Mouse (Mus musculus): Measurements from ENCODE around the gene Ccno.

GRCm38 (mm10) chr13:112967267-112967666 is 20.3 kb upstream of the Ccno start:
- TF ChIP-seq CTCF (conservative IDR thresholded peaks at IDR 0.05; ENCODE audit: low read length), result no peak
- TF ChIP-seq NANOG (IDR thresholded peaks at IDR 0.05; ENCODE audit: borderline replicate concordance, low read length), result no peak

All from E14TG2a.4 (cell line).